Mouse (Mus musculus): ENCODE data around the gene Zcchc17. TPM values are rescaled to one million over a fixed set of nuclear protein-coding genes. Genes with fewer than 3 reads are reported as not detected.

Zcchc17 gene
- polyA plus RNA-seq, 2 experiments = 33.3 to 76.3 TPM

DNA sequence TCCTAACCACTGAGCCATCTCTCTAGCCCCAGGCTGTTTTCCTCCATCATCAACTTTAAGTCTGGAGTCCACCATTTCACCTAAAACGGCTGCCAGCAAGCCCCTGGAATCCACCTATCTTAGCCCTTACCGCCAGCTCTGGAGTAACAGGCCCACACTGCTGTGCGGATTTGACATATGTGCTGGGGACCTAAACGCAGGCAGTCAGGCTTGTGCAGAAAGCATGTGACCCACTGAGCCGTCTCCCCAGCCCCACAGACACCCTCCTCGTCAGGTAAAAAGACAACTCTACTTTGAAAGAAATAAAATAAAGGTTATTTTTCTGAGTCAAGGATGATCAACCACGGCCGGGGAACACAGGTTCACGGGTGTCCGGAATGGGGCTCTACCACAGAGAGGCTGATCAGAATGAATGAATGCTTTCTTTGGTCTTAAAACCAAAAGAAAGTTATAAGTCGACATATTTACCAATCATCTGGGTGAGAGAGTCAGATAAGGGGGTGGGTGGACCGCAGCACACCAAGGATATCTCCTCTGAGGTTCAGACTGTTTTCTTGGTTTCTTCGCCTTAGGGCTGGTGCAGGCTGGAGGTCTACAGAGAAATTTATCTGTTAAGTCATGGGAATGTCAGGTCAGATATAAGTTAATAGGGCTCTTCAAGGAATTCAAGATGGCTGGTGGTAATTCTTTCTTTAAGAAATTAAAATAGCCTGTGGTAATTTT, 63.3 kb downstream of the Zcchc17 start:
- 83% methylated on average over 13 of the region's 13 CpGs for WGBS
- Histone ChIP-seq H3K36me3 (ENCODE audit: control insufficient read depth, insufficient read depth, low read length) (no peaks in the 10 kb centered on the region), H3K9ac (ENCODE audit: low read depth, low read length, severe bottlenecking) (no peak overlapping the region), H3K4me1 (ENCODE audit: control insufficient read depth, insufficient read depth, low read length) (no peaks in the 10 kb centered on the region), H3K4me2 (replicated peaks; ENCODE audit: low read depth, low read length, severe bottlenecking) (no peak overlapping the region), H3K27ac (replicated peaks; ENCODE audit: low read depth, low read length) (no peak overlapping the region), H3K4me3 (replicated peaks; ENCODE audit: low read length) (no peak overlapping the region), H3K9me3 (ENCODE audit: control insufficient read depth, low read length) (no peaks in the 10 kb centered on the region), H3K27me3 (ENCODE audit: control insufficient read depth, insufficient read depth, low read length) (no peaks in the 10 kb centered on the region)
- no peak for TF ChIP-seq POLR2A (IDR thresholded peaks at IDR 0.05; ENCODE audit: borderline replicate concordance, extremely low read depth, insufficient read depth, insufficient read length)
- ATAC-seq (ENCODE audit: low FRiP score, low read depth) (no peak), DNase-seq (ENCODE audit: low spot score) (no peak)

DNA sequence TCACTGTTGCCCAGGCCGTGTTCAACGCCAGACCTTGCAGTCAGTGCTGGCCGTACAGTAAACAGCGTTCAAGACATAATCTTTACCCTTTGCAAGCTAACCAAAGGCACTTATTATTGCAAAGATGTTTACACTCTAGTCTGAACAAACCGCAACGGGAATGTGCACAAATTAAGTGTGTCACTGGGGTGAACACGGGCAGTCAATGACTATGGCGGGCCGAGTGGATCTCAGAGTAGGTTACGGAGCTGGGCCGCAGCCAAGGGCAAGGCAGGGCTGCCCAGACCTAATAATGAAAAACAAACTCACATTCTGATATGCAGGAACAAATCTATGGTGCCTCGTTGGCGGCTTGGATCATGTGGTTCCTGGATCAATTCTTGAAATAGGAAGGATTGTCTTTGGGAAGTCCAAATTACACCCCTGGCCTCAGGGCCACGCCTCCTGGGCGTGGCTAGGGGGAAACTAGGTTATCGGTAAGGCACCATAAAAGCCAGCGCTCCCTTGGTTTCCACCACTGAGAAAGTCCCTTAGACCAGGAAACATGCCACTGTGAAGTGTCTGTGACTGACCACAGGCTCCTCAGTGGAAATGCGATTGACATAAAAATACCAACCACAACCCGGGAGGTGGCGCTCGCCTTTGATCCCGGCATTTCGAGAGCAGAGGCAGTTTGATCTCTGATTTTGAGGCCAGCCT, 64.5 kb downstream of the Zcchc17 start:
- no peak overlapping the region for H3K4me2 ChIP-seq (replicated peaks; ENCODE audit: low read depth, low read length, severe bottlenecking)
- no peak overlapping the region for H3K9ac ChIP-seq (ENCODE audit: low read depth, low read length, severe bottlenecking)
- H3K27ac ChIP-seq (replicated peaks; ENCODE audit: low read depth, low read length) = no peak overlapping the region
- no peaks in the 10 kb centered on the region for H3K27me3 ChIP-seq (ENCODE audit: control insufficient read depth, insufficient read depth, low read length)
- ATAC-seq (ENCODE audit: low FRiP score, low read depth) (no peak), DNase-seq (ENCODE audit: low spot score) (no peak)
- no peak overlapping the region for H3K4me3 ChIP-seq (replicated peaks; ENCODE audit: low read length)
- no peak for TF ChIP-seq POLR2A (IDR thresholded peaks at IDR 0.05; ENCODE audit: borderline replicate concordance, extremely low read depth, insufficient read depth, insufficient read length)
- no peaks in the 10 kb centered on the region for H3K4me1 ChIP-seq (ENCODE audit: control insufficient read depth, insufficient read depth, low read length)
- no peaks in the 10 kb centered on the region for H3K36me3 ChIP-seq (ENCODE audit: control insufficient read depth, insufficient read depth, low read length)
- no peaks in the 10 kb centered on the region for H3K9me3 ChIP-seq (ENCODE audit: control insufficient read depth, low read length)
- WGBS = 44% methylated on average over 23 of the region's 23 CpGs

DNA sequence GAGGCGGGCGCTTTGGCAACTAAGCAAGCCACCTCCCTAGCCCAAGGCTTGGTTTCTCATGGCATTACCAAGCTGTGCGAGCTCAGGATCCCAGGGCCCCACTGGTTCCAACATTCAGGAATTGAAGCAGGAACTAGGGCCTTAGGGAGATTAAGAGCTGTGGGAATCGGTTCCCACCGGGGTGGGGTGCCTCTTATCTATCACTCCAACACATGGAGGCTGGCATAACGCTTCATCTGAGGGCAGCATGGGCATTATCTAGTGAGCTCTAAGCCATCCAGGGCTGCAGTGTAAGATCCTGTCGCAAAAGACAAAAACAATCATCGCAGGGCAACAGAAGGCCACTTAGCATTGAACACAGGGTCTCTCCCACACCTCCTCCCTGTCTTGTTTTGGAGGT, 65.2 kb downstream of the Zcchc17 start:
- Histone ChIP-seq H3K27ac (replicated peaks; ENCODE audit: low read depth, low read length) (no peak overlapping the region), H3K36me3 (ENCODE audit: control insufficient read depth, insufficient read depth, low read length) (no peaks in the 10 kb centered on the region), H3K4me3 (replicated peaks; ENCODE audit: low read length) (no peak overlapping the region), H3K4me2 (replicated peaks; ENCODE audit: low read depth, low read length, severe bottlenecking) (no peak overlapping the region), H3K4me1 (ENCODE audit: control insufficient read depth, insufficient read depth, low read length) (no peaks in the 10 kb centered on the region), H3K9ac (ENCODE audit: low read depth, low read length, severe bottlenecking) (no peak overlapping the region), H3K27me3 (ENCODE audit: control insufficient read depth, insufficient read depth, low read length) (no peaks in the 10 kb centered on the region), H3K9me3 (ENCODE audit: control insufficient read depth, low read length) (no peaks in the 10 kb centered on the region)
- TF ChIP-seq POLR2A (IDR thresholded peaks at IDR 0.05; ENCODE audit: borderline replicate concordance, extremely low read depth, insufficient read depth, insufficient read length) = no peak
- WGBS = 85% methylated on average over 8 of the region's 8 CpGs
- ATAC-seq (ENCODE audit: low FRiP score, low read depth) (no peak), DNase-seq (ENCODE audit: low spot score) (no peak)

DNA sequence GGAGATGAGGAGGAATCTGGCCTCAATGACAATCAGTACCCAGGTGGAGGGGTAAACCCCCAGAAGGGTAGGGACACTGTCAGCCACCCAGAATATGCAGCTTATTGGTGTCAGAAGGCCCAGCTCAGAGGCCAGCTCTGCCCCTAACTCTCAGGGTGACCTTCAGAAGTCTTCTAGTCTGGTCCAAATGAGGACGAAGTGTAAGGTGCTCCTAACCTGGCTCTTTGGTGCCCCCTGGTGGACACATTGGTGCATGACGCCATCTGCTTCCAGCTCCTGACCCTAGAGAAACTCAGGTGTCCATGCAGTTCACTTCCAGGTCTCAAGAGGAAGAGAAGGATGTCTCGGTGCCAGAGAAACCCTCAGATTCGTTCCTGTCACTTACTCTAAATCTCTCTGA, 67.5 kb downstream of the Zcchc17 start:
- no peak overlapping the region for H3K9ac ChIP-seq (ENCODE audit: low read depth, low read length, severe bottlenecking)
- no peaks in the 10 kb centered on the region for H3K36me3 ChIP-seq (ENCODE audit: control insufficient read depth, insufficient read depth, low read length)
- H3K4me3 ChIP-seq (replicated peaks; ENCODE audit: low read length) = no peak overlapping the region
- H3K4me2 ChIP-seq (replicated peaks; ENCODE audit: low read depth, low read length, severe bottlenecking) = no peak overlapping the region
- H3K9me3 ChIP-seq (ENCODE audit: control insufficient read depth, low read length) = no peaks in the 10 kb centered on the region
- no peaks in the 10 kb centered on the region for H3K4me1 ChIP-seq (ENCODE audit: control insufficient read depth, insufficient read depth, low read length)
- peak; percentile 89 for DNase-seq (ENCODE audit: low spot score)
- no peaks in the 10 kb centered on the region for H3K27me3 ChIP-seq (ENCODE audit: control insufficient read depth, insufficient read depth, low read length)
- peak; percentile 44; the same call in 1 of the 2 replicates for ATAC-seq (ENCODE audit: low FRiP score, low read depth)
- TF ChIP-seq POLR2A (IDR thresholded peaks at IDR 0.05; ENCODE audit: borderline replicate concordance, extremely low read depth, insufficient read depth, insufficient read length) = no peak
- no peak overlapping the region for H3K27ac ChIP-seq (replicated peaks; ENCODE audit: low read depth, low read length)
- WGBS = 3% methylated on average over 4 of the region's 4 CpGs

DNA sequence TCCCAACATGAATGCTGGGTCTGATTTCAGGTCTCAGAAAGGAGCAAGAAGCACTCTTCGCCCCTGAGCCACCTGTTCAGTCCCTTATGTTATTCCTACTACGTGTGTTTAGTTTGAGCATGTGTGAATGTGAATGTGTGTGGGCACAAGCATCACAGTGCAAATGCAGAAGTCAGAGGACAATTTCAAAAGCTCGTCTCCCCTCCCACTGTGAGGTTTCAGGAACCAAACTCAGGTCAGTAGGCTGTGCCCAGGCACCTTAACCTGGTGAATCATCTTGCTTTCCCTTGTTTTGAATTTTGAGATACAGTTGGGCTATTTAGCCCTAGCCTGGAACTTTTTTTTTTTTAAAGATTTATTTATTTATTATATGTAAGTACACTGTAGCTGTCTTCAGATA, 69.9 kb downstream of the Zcchc17 start:
- no peak for TF ChIP-seq POLR2A (IDR thresholded peaks at IDR 0.05; ENCODE audit: borderline replicate concordance, extremely low read depth, insufficient read depth, insufficient read length)
- Histone ChIP-seq H3K4me3 (replicated peaks; ENCODE audit: low read length) (no peak overlapping the region), H3K4me1 (ENCODE audit: control insufficient read depth, insufficient read depth, low read length) (no peaks in the 10 kb centered on the region), H3K9me3 (ENCODE audit: control insufficient read depth, low read length) (no peaks in the 10 kb centered on the region), H3K36me3 (ENCODE audit: control insufficient read depth, insufficient read depth, low read length) (no peaks in the 10 kb centered on the region), H3K9ac (ENCODE audit: low read depth, low read length, severe bottlenecking) (no peak overlapping the region), H3K4me2 (replicated peaks; ENCODE audit: low read depth, low read length, severe bottlenecking) (no peak overlapping the region), H3K27ac (replicated peaks; ENCODE audit: low read depth, low read length) (no peak overlapping the region), H3K27me3 (ENCODE audit: control insufficient read depth, insufficient read depth, low read length) (no peaks in the 10 kb centered on the region)
- no peak for DNase-seq (ENCODE audit: low spot score)
- WGBS = 60% methylated on average over 3 of the region's 3 CpGs
- no peak for ATAC-seq (ENCODE audit: low FRiP score, low read depth)

Data from limb, embryonic 14.5 days (tissue).